Mouse (Mus musculus): ENCODE results near the gene Dcst1.

- TF ChIP-seq CTCF (IDR thresholded peaks at IDR 0.05; ENCODE audit: low read depth, low read length) (no peak), POLR2A (IDR thresholded peaks at IDR 0.05; ENCODE audit: borderline replicate concordance, low read depth, low read length) (no peak)
Observed at GRCm38 (mm10) chr3:89382950-89383349, 17.9 kb upstream of the Dcst1 start.

All from bone marrow macrophage, adult 2 months (primary cell).